Mouse (Mus musculus) cortical plate, adult 2 months (tissue): ENCODE data around the gene Unc119.

ENCODE experiments used
- CTCF ChIP-seq: fragments of 200-500 bp; IDR thresholded peaks from 2 replicates; pipeline ENCODE4 v1.5.1; 2011; ENCODE audit warnings: mild to moderate bottlenecking, control low read depth, low read length; ENCODE audit not compliant: insufficient read depth; ENCODE audit errors: extremely low read depth
- POLR2A ChIP-seq: fragments of 200-500 bp; IDR thresholded peaks from 2 replicates; pipeline ENCODE4 v1.6.1; 2011; ENCODE audit warnings: mild to moderate bottlenecking, low read length, control low read depth; ENCODE audit not compliant: insufficient read depth; ENCODE audit errors: extremely low read depth

- TF ChIP-seq CTCF (peak; percentile 76), POLR2A (no peak)
Observed at GRCm38 (mm10) chr11:78360125-78360788, 17.0 kb downstream of the Unc119 start.
